Mouse (Mus musculus) bone marrow, adult 2 months (tissue): ENCODE measurements around the gene Klhl40.

Source experiments
- CTCF ChIP-seq: fragments of 200-500 bp; IDR thresholded peaks from 2 replicates; pipeline ENCODE4 v1.5.1; 2011; ENCODE audit warnings: low read length, control low read depth; ENCODE audit not compliant: control insufficient read depth, insufficient read depth
- POLR2A ChIP-seq: fragments of 200-500 bp; IDR thresholded peaks from 2 replicates; pipeline ENCODE4 v1.6.1; 2011; ENCODE audit warnings: low read depth, mild to moderate bottlenecking, control low read depth, low read length, borderline replicate concordance; ENCODE audit not compliant: control insufficient read depth

DNA sequence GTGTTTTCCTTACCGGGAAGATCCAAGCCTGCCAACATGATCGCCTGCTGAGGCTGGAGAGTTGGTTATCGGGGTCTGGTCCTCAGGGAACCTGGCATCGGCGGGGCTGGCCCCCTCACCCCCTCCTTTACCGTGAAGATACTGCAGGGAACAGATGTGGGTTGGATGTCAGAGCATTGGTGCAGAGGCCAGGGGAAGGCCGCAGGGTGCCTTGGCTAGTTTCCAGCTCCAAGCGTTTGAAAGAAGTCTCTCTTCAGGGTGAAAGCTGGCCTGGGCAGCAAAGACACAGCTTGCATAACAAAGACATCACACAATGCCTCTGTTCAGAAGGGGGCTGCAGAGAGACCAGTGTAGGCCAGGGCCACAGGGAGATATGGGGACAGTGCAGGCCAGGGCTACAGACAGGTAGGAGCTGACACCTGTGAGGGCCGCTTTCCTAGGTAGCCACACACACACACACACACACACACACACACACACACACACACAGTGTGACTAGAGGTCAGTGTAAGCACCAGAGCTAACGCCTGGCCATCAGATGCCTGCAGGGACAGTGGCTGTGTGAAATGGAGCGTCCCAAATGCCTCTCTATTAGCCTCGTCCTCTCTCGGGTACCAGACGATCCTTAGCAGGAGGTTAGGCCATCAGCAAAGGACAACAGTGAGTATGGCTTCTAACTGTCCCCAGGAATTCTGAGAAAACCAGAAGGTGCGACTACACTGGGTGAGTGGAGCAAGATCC, 32.8 kb downstream of the Klhl40 start:
- TF ChIP-seq CTCF = no peak
- TF ChIP-seq POLR2A = no peak
